Mouse (Mus musculus) cortical plate, adult 2 months (tissue): ENCODE data around the gene Pabpn1l. TPM values are rescaled to one million over a fixed set of nuclear protein-coding genes. Genes with fewer than 3 reads are reported as not detected.

Source experiments
- H3K27ac ChIP-seq: fragments of 200-500 bp; 2 replicates; pipeline ENCODE4 v1.5.1; 2012; ENCODE audit warnings: low read length, control low read depth, inconsistent platforms; ENCODE audit not compliant: insufficient read depth
- H3K4me1 ChIP-seq: fragments of 200-500 bp; 2 replicates; pipeline ENCODE4 v1.6.1; 2011; ENCODE audit warnings: low read length; ENCODE audit not compliant: control insufficient read depth, insufficient read depth
- H3K4me3 ChIP-seq: fragments of 200-500 bp; 2 replicates; pipeline ENCODE4 v1.5.1; 2011; ENCODE audit warnings: mild to moderate bottlenecking, low read length, control low read depth; ENCODE audit not compliant: insufficient read depth
- CTCF ChIP-seq: fragments of 200-500 bp; IDR thresholded peaks from 2 replicates; pipeline ENCODE4 v1.5.1; 2011; ENCODE audit warnings: mild to moderate bottlenecking, control low read depth, low read length; ENCODE audit not compliant: insufficient read depth; ENCODE audit errors: extremely low read depth
- POLR2A ChIP-seq: fragments of 200-500 bp; IDR thresholded peaks from 2 replicates; pipeline ENCODE4 v1.6.1; 2011; ENCODE audit warnings: mild to moderate bottlenecking, low read length, control low read depth; ENCODE audit not compliant: insufficient read depth; ENCODE audit errors: extremely low read depth
- polyA plus RNA-seq: library from polyadenylated mRNA; depleted of rRNA; stranded (reverse); fragments of >200 nt; gene quantifications from 2 replicates; pipeline ENCODE4 v1.2.3, GENCODE M21; 2012

The Pabpn1l gene
- polyA plus RNA-seq, 1 experiment: not detected

DNA sequence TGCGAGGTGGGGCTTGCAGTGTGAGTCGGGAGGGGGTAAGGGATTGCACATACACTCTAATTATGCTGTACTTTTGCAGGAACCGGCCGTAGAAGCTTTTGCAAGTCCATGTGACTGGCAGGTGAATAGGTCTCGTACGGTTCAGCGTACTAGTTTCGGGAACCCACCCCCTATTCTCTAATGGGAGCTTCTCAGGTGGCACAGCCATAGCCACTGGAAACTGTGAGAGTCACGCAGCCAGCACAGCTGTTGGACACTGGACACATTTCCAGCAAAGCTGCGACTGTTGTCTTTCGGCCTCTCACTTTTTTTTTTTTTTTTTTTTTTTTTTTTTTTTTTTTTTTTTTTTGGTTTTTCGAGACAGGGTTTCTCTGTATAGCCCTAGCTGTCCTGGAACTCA is 15.7 kb downstream of the Pabpn1l start:
- Histone ChIP-seq H3K4me1 (0 out of 2 replicates have a peak, but pooled peaks cover 1% of the 10 kb centered on the region), H3K4me3 (no peak overlapping the region), H3K27ac (no peak overlapping the region)
- TF ChIP-seq CTCF (no peak), POLR2A (no peak)

DNA sequence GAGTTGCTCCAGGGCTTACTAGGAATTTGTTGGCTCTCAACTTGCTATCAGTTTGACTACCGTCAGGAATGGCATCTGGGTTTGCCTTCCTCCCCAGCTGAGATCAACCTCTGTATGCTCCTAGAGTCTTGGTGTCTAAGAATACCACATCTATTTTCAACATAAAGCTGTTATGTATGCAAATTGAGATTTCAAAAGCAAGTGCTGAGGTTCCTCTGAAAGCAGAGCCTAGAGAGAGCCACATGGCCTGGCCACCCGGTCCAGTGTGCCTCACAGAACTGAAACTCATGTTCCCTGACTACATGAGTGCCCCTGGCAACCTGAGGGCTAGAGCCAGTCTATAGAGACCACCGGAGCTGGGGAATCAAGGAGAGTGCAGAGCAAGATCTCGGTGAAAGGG is 17.2 kb downstream of the Pabpn1l start:
- Histone ChIP-seq H3K4me3 (no peak overlapping the region), H3K27ac (no peak overlapping the region), H3K4me1 (0 out of 2 replicates have a peak, but pooled peaks cover under 1% of the 10 kb centered on the region)
- TF ChIP-seq CTCF (no peak), POLR2A (no peak)

DNA sequence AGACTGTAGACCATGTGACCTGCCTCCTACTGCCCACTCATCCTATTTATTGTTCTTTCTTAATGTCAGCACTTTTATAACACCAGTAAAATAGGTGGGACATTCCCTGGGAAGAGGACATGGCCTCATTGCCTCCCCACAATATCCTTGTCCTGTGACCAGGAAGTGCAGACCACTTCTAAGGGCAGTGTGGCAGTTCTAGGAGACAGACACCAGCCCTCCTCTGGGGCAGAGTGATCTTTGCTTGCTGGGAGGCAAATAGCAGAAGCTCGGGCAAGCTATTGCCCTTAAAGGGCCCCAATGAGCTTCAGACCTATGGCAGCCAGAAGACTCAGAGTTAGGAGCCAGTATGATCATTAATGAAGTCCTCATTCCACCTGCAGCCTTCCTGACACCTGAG is 17.9 kb downstream of the Pabpn1l start:
- no peak overlapping the region for H3K4me3 ChIP-seq
- TF ChIP-seq CTCF (no peak), POLR2A (no peak)
- H3K4me1 ChIP-seq: no peaks in the 10 kb centered on the region
- H3K27ac ChIP-seq: no peak overlapping the region

DNA sequence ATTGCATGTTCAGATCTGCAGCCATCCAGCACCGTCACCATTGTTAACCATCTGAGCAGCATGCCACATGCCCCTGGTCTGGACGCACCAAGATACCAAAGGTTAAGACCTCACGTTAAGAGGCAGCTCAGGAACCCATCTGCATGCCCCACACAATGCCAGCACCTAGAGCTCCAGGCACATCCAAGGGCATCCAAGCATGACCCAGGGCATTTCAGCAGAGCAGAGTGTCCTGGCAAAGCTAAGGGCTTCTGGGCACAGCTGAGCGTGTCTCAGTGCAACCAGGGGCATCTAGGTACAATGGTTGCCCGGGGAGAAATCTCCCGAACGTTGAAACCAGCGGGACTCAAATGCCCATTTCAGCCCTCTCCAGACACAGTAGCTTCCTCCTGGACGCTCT is 21.9 kb downstream of the Pabpn1l start:
- Histone ChIP-seq H3K27ac (no peak overlapping the region), H3K4me1 (no peaks in the 10 kb centered on the region), H3K4me3 (no peak overlapping the region)
- TF ChIP-seq POLR2A (no peak), CTCF (no peak)

DNA sequence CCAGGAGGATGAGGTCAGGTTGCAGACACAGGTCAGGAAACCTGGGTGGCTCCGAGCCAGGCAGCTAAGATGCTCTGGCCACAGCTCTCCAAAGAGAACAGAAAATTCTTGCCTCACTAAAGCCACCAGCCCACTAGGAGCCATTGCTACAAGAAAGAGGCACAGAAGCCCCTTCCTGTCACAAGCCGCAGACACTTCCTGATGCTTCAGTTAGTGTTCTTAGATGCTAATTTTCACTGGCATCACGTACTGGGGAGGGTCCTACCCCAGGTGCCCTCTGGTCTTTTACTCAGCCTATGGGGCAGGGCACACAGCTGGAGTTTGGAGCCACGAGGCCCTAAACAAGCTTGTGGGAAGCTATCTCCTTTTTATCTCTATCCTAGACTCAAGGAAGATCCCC is 26.5 kb downstream of the Pabpn1l start:
- Histone ChIP-seq H3K4me1 (no peaks in the 10 kb centered on the region), H3K4me3 (no peak overlapping the region), H3K27ac (no peak overlapping the region)
- TF ChIP-seq POLR2A (no peak), CTCF (no peak)

DNA sequence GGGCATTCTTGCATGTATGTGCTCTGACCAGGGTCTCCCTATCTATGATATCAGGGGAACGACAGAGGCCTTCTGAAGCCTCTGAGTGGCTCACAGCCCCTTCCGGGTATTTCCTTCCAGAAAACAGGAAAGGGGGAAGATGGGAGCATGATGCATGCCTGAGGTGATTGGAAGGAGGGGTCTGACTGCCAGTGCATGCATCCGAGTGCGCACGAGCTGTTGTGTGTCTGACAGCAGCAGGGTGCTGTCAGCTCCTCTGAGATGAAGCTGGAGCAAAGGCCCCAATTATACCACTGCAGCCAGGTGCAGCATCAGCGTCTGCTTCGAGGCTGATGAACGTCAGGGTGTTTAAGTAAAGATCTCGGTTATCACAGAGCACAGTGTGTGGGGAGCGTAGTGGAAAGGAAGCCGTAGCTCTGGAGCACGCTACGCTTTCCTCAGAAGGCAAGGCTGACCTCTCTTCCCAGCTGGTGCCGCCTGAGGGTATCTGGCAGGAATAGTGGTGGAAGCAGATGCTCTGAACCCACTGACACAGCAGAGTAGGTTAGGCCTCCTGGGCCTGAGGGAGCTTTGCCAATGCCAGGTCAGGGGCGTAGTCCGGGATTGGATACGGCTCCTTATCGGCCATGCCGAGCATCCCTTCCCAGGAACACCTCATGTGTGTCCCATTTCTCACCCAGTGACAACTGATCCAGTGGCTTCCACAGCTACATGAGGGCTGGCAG is 28.6 kb downstream of the Pabpn1l start:
- Histone ChIP-seq H3K4me3 (no peak overlapping the region), H3K27ac (no peak overlapping the region), H3K4me1 (no peaks in the 10 kb centered on the region)
- TF ChIP-seq CTCF (no peak), POLR2A (no peak)

DNA sequence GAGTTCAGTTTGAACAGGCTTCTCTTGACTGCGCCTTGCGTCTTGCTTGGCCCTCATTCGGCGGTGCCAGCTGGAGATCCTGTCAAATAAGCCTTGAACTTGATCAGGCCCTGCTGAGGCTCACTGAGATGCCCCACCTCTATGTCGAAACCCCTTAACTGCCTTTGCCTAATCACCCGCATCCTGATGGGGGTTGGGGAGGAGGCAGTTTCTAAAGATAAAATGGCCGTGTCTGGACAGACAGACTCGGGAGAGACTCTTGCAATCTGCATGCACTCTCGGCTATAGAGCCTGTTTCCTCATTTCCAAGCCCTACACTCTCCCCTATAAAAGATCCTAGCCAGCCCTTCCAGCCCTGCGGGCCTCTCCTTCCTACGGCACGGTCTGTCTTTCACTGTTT is 29.3 kb downstream of the Pabpn1l start:
- TF ChIP-seq POLR2A (no peak), CTCF (no peak)
- H3K4me1 ChIP-seq: no peaks in the 10 kb centered on the region
- no peak overlapping the region for H3K27ac ChIP-seq
- no peak overlapping the region for H3K4me3 ChIP-seq

DNA sequence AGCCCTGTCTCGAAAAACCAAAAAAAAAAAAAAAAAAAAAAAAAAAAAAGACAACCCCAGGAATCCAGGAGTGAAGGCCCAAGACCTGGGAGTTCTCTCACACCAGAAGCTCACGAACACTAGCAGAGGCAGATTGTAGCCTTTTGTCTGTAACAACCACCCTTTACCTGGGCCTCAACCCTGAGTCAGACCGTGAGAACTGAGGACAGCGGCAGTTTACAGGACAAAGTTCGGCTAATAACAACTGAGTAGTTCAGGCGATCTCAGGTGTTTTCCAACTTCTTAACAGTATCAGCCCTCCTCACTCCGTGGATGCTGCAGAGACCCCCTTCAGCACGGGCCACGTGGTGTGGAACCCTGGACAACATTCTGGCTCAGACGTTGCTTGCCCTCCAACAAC is 35.8 kb downstream of the Pabpn1l start:
- no peak overlapping the region for H3K27ac ChIP-seq
- H3K4me1 ChIP-seq: no peaks in the 10 kb centered on the region
- H3K4me3 ChIP-seq: no peak overlapping the region
- no peak for TF ChIP-seq CTCF
- no peak for TF ChIP-seq POLR2A

DNA sequence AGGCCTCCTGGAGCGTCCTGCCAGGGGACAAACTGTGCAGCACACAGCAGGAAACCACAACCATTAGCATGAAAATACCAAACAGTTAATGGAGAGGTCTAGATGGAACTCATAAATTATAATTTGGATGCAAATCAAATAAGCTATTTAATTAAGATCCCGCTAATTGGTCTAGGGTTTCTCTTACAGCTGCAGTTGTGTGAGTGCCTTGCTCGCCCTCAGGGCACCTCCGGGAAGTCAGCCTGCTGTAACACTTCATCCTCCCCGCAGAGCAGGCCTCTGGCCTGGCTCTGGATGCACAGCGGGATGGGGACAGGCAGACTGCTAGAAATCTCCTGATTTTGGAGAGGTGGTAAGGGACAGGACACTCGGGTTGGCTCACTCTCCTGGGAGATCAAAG is 36.4 kb downstream of the Pabpn1l start:
- TF ChIP-seq CTCF (no peak), POLR2A (no peak)
- Histone ChIP-seq H3K27ac (no peak overlapping the region), H3K4me3 (no peak overlapping the region), H3K4me1 (no peaks in the 10 kb centered on the region)

DNA sequence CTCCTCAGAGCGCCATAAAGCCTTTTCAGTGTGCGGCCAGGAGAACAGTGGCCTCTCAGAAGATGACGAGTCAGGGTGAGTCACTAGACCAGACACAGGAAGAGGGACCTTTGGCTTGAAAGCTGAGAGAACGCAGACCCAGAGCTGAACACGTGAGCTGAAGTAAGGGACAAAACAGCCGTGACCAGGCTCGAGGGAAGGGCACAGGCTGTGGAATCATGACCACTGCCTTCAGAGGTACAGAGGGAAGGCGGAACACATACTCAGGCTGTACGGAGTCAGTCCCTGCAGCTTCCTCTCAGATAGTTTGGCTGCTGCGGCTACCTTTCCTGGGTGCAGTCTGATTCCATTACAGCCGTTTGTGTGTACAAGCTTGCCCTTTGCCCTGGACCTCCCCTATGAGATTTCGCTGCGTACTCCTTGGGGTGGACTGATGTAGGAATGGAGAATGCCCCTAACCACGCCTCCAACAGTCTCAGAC is 37.1 kb downstream of the Pabpn1l start:
- TF ChIP-seq POLR2A: no peak
- TF ChIP-seq CTCF: no peak
- H3K4me3 ChIP-seq: no peak overlapping the region
- H3K4me1 ChIP-seq: no peaks in the 10 kb centered on the region
- no peak overlapping the region for H3K27ac ChIP-seq
